Mouse (Mus musculus) spleen, postnatal 14 days (tissue): Measurements from ENCODE around the gene Cpa5.

Source experiments
- DNase-seq, 2 experiments: peaks; one replicate each; pipeline ENCODE4 v3.0.0; 2021 to 2022; ENCODE audit warnings: low spot score in 2 of 2

Gene Cpa5

GRCm38 (mm10) chr6:30610710-30611109 lies at the start of gene Cpa5:
Cpa5 (plus strand) TSS chr6:30611010.
- DNase-seq: no peak

GRCm38 (mm10) chr6:30562132-30562531 lies 48.7 kb upstream of the Cpa5 start:
- DNase-seq: no peak

GRCm38 (mm10) chr6:30563575-30563974 lies 47.2 kb upstream of the Cpa5 start:
- DNase-seq: no peak

GRCm38 (mm10) chr6:30564051-30564450 lies 46.8 kb upstream of the Cpa5 start:
- DNase-seq: no peak

- DNase-seq: no peak
Measured at GRCm38 (mm10) chr6:30568069-30568468, 42.7 kb upstream of the Cpa5 start, which contains the start of gene Cpa4. Cpa4 (plus strand) TSS chr6:30568369.

DNA sequence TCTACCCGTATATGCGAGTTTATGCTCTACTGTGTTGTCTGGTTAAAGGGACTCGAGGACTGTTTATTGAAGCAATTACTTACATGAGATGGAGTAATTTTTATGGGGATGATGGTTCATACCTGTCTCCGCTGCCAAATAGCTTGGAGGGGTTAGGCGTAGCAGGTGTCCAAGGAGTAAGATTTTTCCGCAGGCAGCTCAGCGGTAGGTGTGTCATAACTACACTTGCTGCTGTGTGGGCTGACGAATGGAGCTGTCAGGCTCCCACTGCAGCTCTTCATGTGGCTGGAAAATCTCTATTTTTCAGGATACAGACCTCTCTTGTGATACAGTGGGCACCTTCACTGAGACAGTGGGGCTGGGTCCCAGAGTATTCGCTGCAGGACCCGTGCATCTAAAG lies 41.5 kb upstream of the Cpa5 start:
- no peak for DNase-seq

GRCm38 (mm10) chr6:30570012-30570411 lies 40.8 kb upstream of the Cpa5 start:
- no peak for DNase-seq

DNA sequence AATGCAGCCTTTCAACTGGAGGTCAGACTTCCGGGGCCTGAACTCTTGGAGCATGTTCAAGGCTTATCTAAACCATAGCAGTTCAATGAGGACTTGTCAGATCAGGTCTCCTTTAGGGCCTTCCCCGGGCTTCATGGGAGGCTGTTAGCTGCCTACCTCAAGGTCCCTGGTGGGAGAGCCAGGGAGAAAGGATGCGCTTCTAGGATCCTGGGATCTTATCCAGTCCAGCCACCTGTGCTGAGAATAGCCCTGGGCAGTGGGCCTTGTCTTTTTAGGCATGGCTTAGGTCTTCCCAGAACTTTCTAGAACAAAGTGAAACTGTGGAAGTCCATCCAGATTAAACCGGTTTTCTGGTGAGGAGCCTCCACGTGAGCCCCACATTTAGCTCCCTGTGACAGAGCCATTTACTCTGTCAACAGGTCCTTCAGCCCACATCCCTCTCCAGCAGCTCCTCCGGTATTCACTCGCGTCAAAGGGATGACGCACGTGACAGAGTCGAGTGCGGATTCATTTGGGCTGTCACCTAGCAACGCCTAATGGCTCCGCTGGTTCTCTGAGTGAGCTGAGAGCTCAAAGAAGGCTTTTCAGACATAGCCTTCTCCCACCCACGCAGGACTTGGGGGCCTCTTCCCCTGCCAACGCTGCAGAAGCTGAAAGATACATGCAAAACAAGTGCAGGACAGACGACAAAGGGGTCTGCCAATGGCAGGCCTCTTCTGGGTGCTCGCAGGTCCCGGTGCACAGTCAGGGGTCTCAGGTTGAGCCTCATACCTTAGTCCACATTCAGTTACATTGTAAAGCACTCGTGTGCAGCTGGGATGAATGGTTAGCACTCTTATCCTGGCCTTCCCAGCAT lies 38.1 kb upstream of the Cpa5 start:
- DNase-seq: no peak

GRCm38 (mm10) chr6:30573380-30573779 lies 37.4 kb upstream of the Cpa5 start:
- DNase-seq: no peak

GRCm38 (mm10) chr6:30574945-30575344 lies 35.9 kb upstream of the Cpa5 start:
- DNase-seq: no peak

DNA sequence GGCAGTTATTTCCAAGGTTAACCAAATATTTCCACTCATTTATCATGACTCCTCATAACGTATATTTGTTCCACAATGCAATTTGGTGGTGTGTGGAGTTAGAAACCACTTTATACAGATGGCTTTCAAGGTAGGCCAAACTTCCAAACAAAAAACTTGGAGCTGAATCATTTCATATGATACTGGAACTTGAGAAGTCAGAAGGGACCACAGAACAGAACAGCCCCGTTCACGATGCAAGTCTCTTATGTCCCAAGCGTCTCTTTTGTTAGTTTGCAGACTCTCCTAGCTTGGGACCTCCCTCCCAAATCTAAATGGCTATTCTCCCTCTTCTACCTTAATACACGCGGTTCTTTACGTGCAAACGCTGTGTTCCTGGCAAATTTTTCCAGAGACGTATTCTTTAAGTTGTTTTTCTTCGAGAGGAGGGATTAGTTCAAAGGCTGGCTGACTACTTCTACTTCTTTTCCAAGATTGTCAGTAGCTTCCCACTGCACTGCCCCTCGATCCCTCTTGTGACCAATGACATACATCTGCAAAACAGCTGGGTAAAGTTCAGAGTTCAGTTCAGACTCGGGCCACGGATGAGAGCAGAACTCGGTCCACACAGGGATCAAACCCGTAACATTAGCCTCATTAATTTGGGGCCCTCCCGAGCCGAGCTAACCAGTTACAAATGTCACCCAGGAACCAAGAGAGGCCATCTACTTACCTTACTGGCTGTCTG lies 34.2 kb upstream of the Cpa5 start:
- DNase-seq: no peak

DNA sequence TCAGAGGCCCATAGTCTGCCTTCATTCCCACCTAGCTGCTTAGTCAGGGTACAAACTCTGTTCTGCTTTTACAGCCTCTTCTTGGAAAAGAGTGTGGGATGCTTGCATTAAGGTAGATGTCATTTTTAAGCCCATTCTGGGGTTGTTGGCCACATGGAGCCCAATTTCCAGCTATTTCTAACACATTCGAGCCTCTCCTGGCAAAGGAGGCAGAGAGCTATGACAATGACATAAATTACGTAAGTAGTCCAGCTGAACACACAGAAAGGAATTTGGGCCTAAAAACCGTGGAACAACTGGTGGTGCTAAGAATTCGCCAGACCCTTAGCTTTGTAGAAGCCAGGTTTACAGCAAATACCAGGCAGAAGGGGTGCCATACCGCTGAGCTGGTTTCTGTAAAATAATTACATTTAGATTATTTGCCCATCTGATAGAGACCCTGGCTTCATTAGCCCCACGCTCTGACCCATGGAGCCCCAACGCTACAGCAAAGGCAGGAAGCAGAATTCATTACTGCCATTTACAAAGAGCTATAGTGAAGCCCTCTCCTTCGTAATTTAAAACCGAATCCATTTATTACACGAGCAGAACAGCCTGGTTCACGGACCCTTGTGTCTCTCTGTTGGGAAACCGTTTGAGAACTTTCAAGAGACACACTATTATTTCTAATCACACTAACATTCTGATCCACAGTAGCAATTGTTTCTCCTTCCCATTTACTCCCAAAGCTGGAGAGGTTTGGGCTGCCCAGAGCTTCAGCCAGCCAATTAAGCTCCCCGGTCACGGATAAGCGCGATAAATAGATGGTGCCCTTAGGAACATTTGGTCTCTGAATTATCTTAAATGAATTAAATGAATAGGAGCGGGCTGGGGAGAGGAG lies 30.6 kb upstream of the Cpa5 start:
- DNase-seq: no peak

DNA sequence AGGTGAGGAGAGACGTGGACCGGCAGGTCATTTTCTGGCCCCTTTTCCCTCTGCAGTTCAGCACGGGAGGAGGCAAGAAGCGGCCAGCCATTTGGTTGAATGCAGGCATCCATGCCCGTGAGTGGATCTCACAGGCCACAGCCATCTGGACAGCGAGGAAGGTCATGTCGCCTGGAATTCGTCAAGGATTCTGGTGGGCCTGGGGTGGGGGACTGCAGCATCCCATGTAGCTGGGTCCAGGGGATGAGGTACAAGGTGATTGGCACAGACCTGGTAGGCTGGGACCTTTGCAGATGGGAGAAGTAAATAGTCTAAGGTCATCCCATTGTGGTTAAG lies 30.0 kb upstream of the Cpa5 start:
- DNase-seq: no peak

DNA sequence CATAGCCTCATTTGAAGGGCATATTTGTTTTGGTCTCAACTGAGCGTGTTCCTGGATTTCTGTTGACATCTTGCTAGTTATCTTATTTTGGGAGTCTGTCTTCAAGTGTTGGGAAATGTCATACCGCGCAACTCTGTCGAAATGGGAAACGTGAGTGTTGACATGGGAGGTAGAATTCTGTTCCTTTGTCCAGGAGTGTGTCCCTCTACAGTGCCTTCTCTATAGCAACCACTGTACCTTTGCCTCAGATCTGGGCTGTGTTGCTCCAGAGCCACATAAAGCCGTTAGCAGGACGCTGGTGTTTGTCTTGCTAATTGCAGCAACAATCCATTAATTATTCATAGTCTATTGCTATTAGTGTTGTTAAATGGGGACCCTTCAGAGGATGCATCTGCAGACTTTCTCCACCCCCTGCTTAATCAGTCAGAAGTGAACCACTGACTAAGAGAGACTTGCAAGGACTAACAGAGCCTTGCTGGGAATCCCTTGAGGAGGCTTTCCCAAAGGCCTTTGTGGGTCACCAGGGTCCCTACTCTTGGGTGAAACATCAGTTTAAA lies 23.8 kb upstream of the Cpa5 start:
- DNase-seq: no peak

DNA sequence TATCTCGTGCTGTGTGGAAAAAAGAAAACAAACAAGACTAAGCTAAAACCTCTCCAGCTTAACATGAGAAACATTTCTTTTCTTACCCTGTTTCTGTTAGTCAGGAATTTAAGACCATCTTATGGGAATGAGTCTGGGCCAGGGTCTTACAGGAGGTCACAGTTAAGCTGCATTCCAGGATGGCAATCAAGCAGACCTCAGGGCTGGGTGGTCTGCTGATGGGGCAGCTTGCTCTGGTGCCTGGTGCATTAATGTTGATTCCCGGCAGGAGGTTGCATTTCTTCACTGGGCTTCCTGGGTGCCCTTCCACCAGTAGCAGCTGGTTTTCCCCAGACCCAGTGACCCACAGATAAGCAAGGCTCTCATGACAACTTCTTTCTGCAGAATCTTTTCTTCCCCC lies 21.0 kb upstream of the Cpa5 start:
- DNase-seq: no peak

DNA sequence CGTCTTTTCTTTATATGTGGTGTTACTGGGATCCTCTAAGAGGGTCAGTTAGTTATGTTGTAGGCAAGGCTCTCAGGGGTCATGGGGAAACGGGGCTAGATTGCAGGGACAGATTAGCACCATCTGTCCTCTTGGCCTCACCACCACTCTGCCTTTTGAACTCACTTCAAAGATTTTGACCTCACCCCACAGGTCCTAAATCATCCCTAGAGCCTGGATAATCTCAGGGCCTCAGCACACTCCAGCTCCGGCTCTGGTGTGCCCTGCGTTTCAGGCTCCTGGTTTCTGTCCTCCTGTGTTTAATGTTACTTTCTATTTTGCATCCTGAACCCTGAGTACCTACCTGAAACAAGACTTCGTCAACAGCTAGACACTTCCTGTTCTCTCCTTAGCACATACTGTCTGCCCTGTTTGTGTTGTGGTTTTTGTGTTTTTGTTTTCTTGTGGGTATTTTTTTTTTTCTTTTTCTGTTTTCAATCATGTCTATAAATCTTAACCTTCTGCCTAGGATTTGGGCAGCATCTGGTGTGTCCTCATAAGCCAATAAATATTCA lies 18.9 kb upstream of the Cpa5 start:
- DNase-seq: no peak

DNA sequence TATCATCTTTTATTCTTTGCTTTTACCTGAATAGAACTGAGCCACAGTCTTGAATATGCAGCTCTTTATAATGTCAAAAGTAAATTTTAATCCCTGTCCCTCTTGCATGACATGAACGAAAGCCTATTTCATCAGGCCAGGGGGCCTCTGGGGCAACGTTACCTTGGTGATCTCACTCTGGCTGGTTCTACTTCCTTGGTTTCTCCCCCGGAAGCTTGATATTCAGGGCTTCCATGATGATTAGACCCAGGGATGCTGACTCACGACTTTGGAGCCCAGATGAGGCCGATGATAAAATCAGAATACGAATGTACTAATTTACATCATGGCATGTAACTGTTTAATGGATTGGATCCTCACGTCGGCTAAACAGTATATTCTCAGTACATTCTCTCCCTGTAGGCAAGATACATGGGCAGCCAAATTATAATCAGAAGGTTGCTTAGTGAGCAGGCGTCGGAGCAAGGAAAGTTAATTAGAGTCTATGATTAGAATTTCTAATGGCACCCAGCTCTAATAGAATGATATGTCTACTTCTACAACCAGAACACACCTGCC lies 18.3 kb upstream of the Cpa5 start:
- no peak for DNase-seq

GRCm38 (mm10) chr6:30594364-30594763 lies 16.4 kb upstream of the Cpa5 start:
- DNase-seq: no peak

- DNase-seq: no peak
Measured at GRCm38 (mm10) chr6:30596230-30596898, 14.4 kb upstream of the Cpa5 start.

- DNase-seq: no peak
Measured at GRCm38 (mm10) chr6:30600033-30600432, 10.8 kb upstream of the Cpa5 start.

DNA sequence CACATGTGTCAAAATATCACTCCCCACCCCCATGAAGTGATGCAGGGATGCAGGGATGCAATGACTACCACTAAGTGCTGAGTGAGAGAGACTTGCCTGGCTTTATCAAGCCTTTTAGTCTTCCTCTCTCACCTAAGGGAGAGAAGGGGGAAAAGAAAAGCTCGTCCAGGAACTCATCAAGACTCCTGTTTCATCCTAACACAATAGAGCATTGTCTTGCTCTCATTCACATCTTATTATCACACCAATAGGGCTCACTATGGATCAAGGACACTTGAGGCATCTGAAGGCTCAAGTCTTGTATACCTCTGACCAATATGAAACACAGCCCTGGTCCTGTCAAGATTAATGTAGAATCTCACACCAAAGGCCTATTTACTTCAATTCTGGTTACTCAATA lies 9.8 kb upstream of the Cpa5 start:
- no peak for DNase-seq
